ENCODE assay signal across 8 mouse cellular contexts in the genomic region with DNA sequence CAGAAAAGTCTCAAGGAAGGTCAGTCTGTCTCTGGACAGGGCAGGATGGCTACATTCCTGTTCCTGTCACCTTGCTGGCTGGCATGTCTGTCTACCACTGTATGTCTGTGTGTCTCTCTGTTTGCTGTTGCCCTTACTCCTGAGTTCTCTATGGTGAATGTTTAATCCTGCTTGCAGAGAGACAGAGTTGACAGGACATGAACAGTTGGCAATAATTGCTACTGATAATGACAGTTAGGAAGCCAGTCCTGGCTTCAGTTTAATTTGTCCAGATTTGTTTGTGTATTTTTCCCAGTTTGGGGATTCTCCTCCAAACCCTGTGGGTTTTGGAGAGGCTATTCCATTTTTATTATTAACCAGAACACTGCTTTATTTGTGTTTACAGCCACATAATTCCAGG.
DNase-seq lines count a peak whose midpoint lies in the region; ATAC-seq lines count a peak whose summit lies in the region.

No protein-coding gene starts in this region.

- H3K27ac ChIP-seq in kidney, embryonic 14.5 days (ENCODE audit: low read depth, low read length): peak overlapping the region; percentile 73
- H3K27ac ChIP-seq in embryonic facial prominence, embryonic 10.5 days (replicated peaks): peak overlapping the region; percentile 35; the same call in 1 of the 2 replicates
- H3K27ac ChIP-seq in heart, embryonic 16.5 days (ENCODE audit: low read length): peak overlapping the region; percentile 90
- peak overlapping the region; percentile 78 for H3K27ac ChIP-seq in midbrain, embryonic 13.5 days

- H3K4me2 ChIP-seq in kidney, embryonic 14.5 days (replicated peaks; ENCODE audit: low read depth, low read length): peak overlapping the region; percentile 48; the same call in 1 of the 2 replicates
- H3K4me2 ChIP-seq in heart, embryonic 16.5 days (ENCODE audit: low read depth, low read length): peak overlapping the region; percentile 69
- peak overlapping the region; percentile 56 for H3K4me2 ChIP-seq in midbrain, embryonic 13.5 days (replicated peaks)

- no peak for DNase-seq in kidney, adult 8-10 months
- no peak for DNase-seq in embryonic facial prominence, embryonic 10.5 days (ENCODE audit: low spot score)
- DNase-seq in urinary bladder, postnatal 10 days (ENCODE audit: low spot score): no peak
- DNase-seq in thymus, adult 18-20 months: no peak
- DNase-seq in thymus, postnatal 10 days (ENCODE audit: low spot score in 2 of 2): no peak

- no peaks in the 10 kb centered on the region for H3K27me3 ChIP-seq in kidney, embryonic 14.5 days (ENCODE audit: control insufficient read depth, insufficient read depth, low read length)
- H3K27me3 ChIP-seq in embryonic facial prominence, embryonic 10.5 days (replicated peaks; ENCODE audit: low read depth, poor library complexity, severe bottlenecking): no peaks in the 10 kb centered on the region
- no peaks in the 10 kb centered on the region for H3K27me3 ChIP-seq in heart, embryonic 16.5 days (ENCODE audit: control insufficient read depth, insufficient read depth, low read length)
- H3K27me3 ChIP-seq in midbrain, embryonic 13.5 days: no peaks in the 10 kb centered on the region

- H3K4me1 ChIP-seq in kidney, embryonic 14.5 days (ENCODE audit: control insufficient read depth, insufficient read depth, low read length): peaks cover 27% of the 10 kb centered on the region
- peaks cover 34% of the 10 kb centered on the region for H3K4me1 ChIP-seq in embryonic facial prominence, embryonic 10.5 days
- peaks cover 43% of the 10 kb centered on the region for H3K4me1 ChIP-seq in heart, embryonic 16.5 days (ENCODE audit: control insufficient read depth, insufficient read depth, low read length)
- H3K4me1 ChIP-seq in midbrain, embryonic 13.5 days (replicated peaks): peaks cover 31% of the 10 kb centered on the region

- no peaks in the 10 kb centered on the region for H3K36me3 ChIP-seq in kidney, embryonic 14.5 days (ENCODE audit: control insufficient read depth, insufficient read depth, low read length)
- no peaks in the 10 kb centered on the region for H3K36me3 ChIP-seq in embryonic facial prominence, embryonic 10.5 days (replicated peaks)
- no peaks in the 10 kb centered on the region for H3K36me3 ChIP-seq in heart, embryonic 16.5 days (ENCODE audit: control insufficient read depth, insufficient read depth)
- no peaks in the 10 kb centered on the region for H3K36me3 ChIP-seq in midbrain, embryonic 13.5 days

- H3K9me3 ChIP-seq in kidney, embryonic 14.5 days (ENCODE audit: control insufficient read depth, low read length): no peaks in the 10 kb centered on the region
- H3K9me3 ChIP-seq in embryonic facial prominence, embryonic 10.5 days: no peaks in the 10 kb centered on the region
- no peaks in the 10 kb centered on the region for H3K9me3 ChIP-seq in heart, embryonic 16.5 days (replicated peaks; ENCODE audit: control insufficient read depth, low read length)
- H3K9me3 ChIP-seq in midbrain, embryonic 13.5 days: no peaks in the 10 kb centered on the region

- no peak overlapping the region for H3K4me3 ChIP-seq in kidney, embryonic 14.5 days (ENCODE audit: low read length)
- no peak overlapping the region for H3K4me3 ChIP-seq in embryonic facial prominence, embryonic 10.5 days
- peak overlapping the region; percentile 43 for H3K4me3 ChIP-seq in heart, embryonic 16.5 days (ENCODE audit: low read length)
- H3K4me3 ChIP-seq in midbrain, embryonic 13.5 days (replicated peaks): peak overlapping the region; percentile 33; the same call in 1 of the 2 replicates

- no peak overlapping the region for H3K9ac ChIP-seq in kidney, embryonic 14.5 days (ENCODE audit: low read depth, low read length)
- H3K9ac ChIP-seq in heart, embryonic 16.5 days (ENCODE audit: low read length): peak overlapping the region; percentile 53
- H3K9ac ChIP-seq in midbrain, embryonic 13.5 days (replicated peaks): peak overlapping the region; percentile 61; the same call in 1 of the 2 replicates

- ATAC-seq in kidney, embryonic 14.5 days (ENCODE audit: low FRiP score, low TSS enrichment): no peak
- ATAC-seq in heart, embryonic 16.5 days (replicated peaks; ENCODE audit: extremely low read depth, insufficient read depth, low FRiP score): no peak; the same call in 1 of the 2 replicates
- ATAC-seq in midbrain, embryonic 13.5 days: no peak

Comparison
In these comparisons a context has a peak if more than half of its experiments do, and no peak if none do; other contexts are left out.
1. H3K27ac ChIP-seq: peak in every context shown above with its lines; median percentile 90 in heart, embryonic 16.5 days; 78 in midbrain, embryonic 13.5 days; 73 in kidney, embryonic 14.5 days; 35 in embryonic facial prominence, embryonic 10.5 days.
2. H3K4me3 ChIP-seq: peak in heart, embryonic 16.5 days (single experiment) and midbrain, embryonic 13.5 days (single experiment); none in kidney, embryonic 14.5 days (single experiment) and embryonic facial prominence, embryonic 10.5 days (single experiment).
3. Peak in every context shown above with its lines, with median percentiles within 50 percentile points of each other: H3K4me2 ChIP-seq.